Comparison of ENCODE assay signal across 8 mouse cellular contexts in the genomic region with DNA sequence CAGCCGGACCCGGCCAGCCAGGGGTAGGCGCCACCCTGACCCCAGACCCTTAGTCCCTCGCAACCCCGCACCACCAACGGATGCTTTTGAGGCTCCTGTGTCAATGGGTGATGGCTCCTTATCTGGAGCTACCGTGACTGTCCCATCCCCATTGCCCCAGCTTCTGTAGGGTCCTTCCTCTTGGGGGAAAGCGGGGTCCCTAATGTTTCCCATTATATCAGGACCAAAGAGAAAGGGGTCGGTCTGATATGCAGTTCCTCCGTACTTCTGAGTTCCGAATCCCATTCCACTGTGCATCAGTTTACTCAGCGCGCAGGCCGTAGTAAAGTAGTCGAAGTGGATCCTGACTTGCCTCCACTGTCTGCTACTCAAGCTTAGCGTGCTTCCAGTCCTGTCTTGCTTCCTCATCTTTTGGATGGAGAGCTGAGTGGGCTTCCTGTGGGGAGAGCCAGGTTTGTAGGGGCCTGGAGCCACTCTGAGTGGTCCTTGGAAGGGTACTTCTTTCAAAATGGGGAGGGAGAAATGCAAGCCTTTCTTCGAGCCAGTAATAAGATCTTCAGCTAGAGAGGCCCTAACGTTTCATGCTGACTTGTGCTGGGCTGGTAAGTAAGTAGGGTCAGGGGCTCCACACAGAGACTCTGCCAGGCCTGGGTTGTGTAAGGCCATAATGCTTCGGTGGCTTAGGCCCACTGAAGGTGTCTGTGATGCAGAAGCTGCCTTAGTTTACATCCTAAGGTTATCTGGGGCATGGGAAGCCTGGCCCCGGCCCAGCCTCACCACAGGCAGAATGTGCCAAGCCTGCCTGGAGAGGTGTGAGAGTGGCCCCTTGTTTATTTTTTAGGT.
DNase-seq lines count a peak whose midpoint lies in the region; ATAC-seq lines count a peak whose summit lies in the region.

No protein-coding gene starts in this region.

- peak overlapping the region; percentile 82 for H3K27ac ChIP-seq in heart, embryonic 13.5 days (replicated peaks)
- peak overlapping the region; percentile 47 for H3K27ac ChIP-seq in hindbrain, embryonic 11.5 days (ENCODE audit: low read depth, low read length)
- H3K27ac ChIP-seq in midbrain, embryonic 12.5 days (replicated peaks), result peak overlapping the region; percentile 61; the same call in 1 of the 2 replicates

- H3K9ac ChIP-seq in heart, embryonic 13.5 days, result peak overlapping the region; percentile 95
- peak overlapping the region; percentile 81 for H3K9ac ChIP-seq in hindbrain, embryonic 11.5 days (ENCODE audit: low read depth, low read length)
- H3K9ac ChIP-seq in midbrain, embryonic 12.5 days (replicated peaks), result peak overlapping the region; percentile 79

- ATAC-seq in heart, embryonic 13.5 days (ENCODE audit: extremely low read depth, insufficient number of reproducible peaks, low FRiP score, low TSS enrichment), result no peak
- peak; percentile 34 for ATAC-seq in hindbrain, embryonic 11.5 days (ENCODE audit: low FRiP score)
- ATAC-seq in midbrain, embryonic 12.5 days (ENCODE audit: low FRiP score, low read depth), result peak; percentile 31

- H3K4me1 ChIP-seq in heart, embryonic 13.5 days, result peaks cover 98% of the 10 kb centered on the region
- peaks cover 27% of the 10 kb centered on the region for H3K4me1 ChIP-seq in hindbrain, embryonic 11.5 days (replicated peaks; ENCODE audit: control insufficient read depth, insufficient read depth, low read length)
- peaks cover 72% of the 10 kb centered on the region for H3K4me1 ChIP-seq in midbrain, embryonic 12.5 days

- DNase-seq in heart, postnatal 4 days, result no peak
- DNase-seq in cerebellum, adult 9-11 months, result peak; percentile 77
- no peak for DNase-seq in hindbrain, embryonic 11.5 days (ENCODE audit: low spot score)
- DNase-seq in c-Kit-positive CD71-positive TER-119-positive erythroid progenitor cells, embryonic 14.5 days (ENCODE audit: low spot score), result no peak
- no peak for DNase-seq in adrenal gland, adult (ENCODE audit: inconsistent age in 2 of 2, low spot score in 1 of 2)
- DNase-seq in ovary, postnatal 36 days (ENCODE audit: low spot score), result no peak

- peak overlapping the region; percentile 83 for H3K4me3 ChIP-seq in heart, embryonic 13.5 days
- H3K4me3 ChIP-seq in hindbrain, embryonic 11.5 days (ENCODE audit: low read depth, low read length), result peak overlapping the region; percentile 63
- H3K4me3 ChIP-seq in midbrain, embryonic 12.5 days, result peak overlapping the region; percentile 65

- H3K36me3 ChIP-seq in heart, embryonic 13.5 days, result peaks cover 16% of the 10 kb centered on the region
- H3K36me3 ChIP-seq in hindbrain, embryonic 11.5 days (ENCODE audit: control insufficient read depth, insufficient read depth, low read length), result no peaks in the 10 kb centered on the region
- no peaks in the 10 kb centered on the region for H3K36me3 ChIP-seq in midbrain, embryonic 12.5 days

- no peaks in the 10 kb centered on the region for H3K27me3 ChIP-seq in heart, embryonic 13.5 days (replicated peaks)
- no peaks in the 10 kb centered on the region for H3K27me3 ChIP-seq in hindbrain, embryonic 11.5 days (ENCODE audit: control insufficient read depth, insufficient read depth, low read length)
- 0 out of 2 replicates have a peak, but pooled peaks cover 12% of the 10 kb centered on the region for H3K27me3 ChIP-seq in midbrain, embryonic 12.5 days

- 4% methylated on average over 20 of the region's 20 CpGs for WGBS in heart, embryonic 13.5 days
- 3% methylated on average over 20 of the region's 20 CpGs for WGBS in hindbrain, embryonic 11.5 days
- WGBS in midbrain, embryonic 12.5 days, result 5% methylated on average over 20 of the region's 20 CpGs

- H3K9me3 ChIP-seq in heart, embryonic 13.5 days, result no peaks in the 10 kb centered on the region
- no peaks in the 10 kb centered on the region for H3K9me3 ChIP-seq in hindbrain, embryonic 11.5 days (ENCODE audit: control insufficient read depth, low read length)
- H3K9me3 ChIP-seq in midbrain, embryonic 12.5 days, result no peaks in the 10 kb centered on the region

- H3K4me2 ChIP-seq in heart, embryonic 13.5 days, result peak overlapping the region; percentile 82
- peak overlapping the region; percentile 88 for H3K4me2 ChIP-seq in hindbrain, embryonic 11.5 days (replicated peaks; ENCODE audit: low read depth, low read length)
- peak overlapping the region; percentile 73 for H3K4me2 ChIP-seq in midbrain, embryonic 12.5 days (replicated peaks)
